Mouse (Mus musculus) kidney, adult 10 weeks (tissue): Measurements from ENCODE around the gene Smoc1. TPM values are rescaled to one million over a fixed set of nuclear protein-coding genes. Genes with fewer than 3 reads are reported as not detected.

Experiments
- polyA plus RNA-seq: library from polyadenylated mRNA; stranded (reverse); fragments of 350-450 nt; fragmentation: Illumina TruSeq; extraction: RNeasy Lipid Tissue Mini Kit (QIAGEN cat#74804); gene quantifications from one replicate; pipeline ENCODE4 v1.2.3, GENCODE M21; 2014; ENCODE audit warnings: low read depth, low replicate concordance

Gene Smoc1
- polyA plus RNA-seq, result 0.20 TPM

DNA sequence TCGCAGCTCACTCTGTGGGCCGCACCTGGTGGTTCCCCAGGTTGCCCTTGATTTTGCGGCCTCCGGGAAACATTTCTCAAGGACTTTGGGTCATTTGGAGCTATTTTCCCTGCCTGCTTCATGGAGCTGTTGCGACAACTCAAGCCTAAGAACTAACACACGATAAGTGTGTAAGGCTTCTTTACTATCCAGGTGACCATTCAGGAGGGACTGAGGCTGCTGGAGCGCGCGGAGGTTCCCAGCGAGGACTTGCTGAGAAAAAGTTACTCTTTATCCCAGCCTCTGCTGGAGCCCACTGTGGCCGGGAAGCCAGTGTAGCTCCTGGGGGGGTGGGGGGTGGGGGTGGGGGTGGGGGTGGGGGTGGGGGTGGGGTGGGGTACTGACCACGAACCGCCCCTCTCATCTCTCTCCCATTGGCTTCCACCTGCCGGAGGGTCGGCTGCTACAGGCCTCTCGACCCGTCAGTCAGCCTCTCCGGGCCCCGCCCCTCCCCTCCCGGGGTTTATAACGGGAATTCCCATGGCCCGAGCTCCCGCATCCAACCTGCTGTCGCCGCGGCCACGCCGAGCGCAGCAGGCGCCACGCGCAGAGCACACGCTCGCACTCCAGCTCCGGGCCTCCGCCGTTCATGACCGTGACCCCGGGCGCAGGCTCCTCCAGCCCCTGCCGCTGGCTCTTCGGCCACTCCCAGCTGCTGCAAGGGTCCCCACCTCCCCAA lies at the start of gene Smoc1:
Smoc1 (plus strand) TSS at position 532 of the 718 bp plus-strand sequence.

Other genes with a start within 250 kb of the Smoc1 start
- 57.3 TPM for gene Susd6, start 236.3 kb upstream of the Smoc1 start, polyA plus RNA-seq
- gene Srsf5, start 81.3 kb upstream of the Smoc1 start, polyA plus RNA-seq, result 249 TPM
- 0.89 TPM for gene Slc10a1, start 58.1 kb upstream of the Smoc1 start, polyA plus RNA-seq